Mouse (Mus musculus): ENCODE results near the gene Setdb2. TPM values are rescaled to one million over a fixed set of nuclear protein-coding genes. Genes with fewer than 3 reads are reported as not detected.
A peak's percentile ranks its signal among the peaks of the same experiment; 100 is the strongest.

The Setdb2 gene
- 2.9 TPM for polyA plus RNA-seq (2012; fragmentation: generic; extraction: Trizol)
- long read RNA-seq, experiment 1, partial matches to known transcripts = 1 of 6 reads
- long read RNA-seq, experiment 1, other reads (novel, unspliced or antisense) = 1 of 6 reads
- long read RNA-seq, experiment 2, transcript Setdb2-205 (14 exons, 2,995 nt) = major isoform, 40 of 62 reads
- long read RNA-seq, experiment 2, partial matches to known transcripts = 4 of 62 reads
- long read RNA-seq, experiment 2, other reads (novel, unspliced or antisense) = 17 of 62 reads

GRCm38 (mm10) chr14:59440558-59441471, at the start of gene Setdb2, which contains the start of gene Cab39l:
Gene Setdb2, minus strand, starts transcription at chr14:59440884.
Gene Cab39l, plus strand, starts transcription at chr14:59440972.
- peak within 1 kb of the TSS; percentile 72 for H3K4me3 ChIP-seq (ENCODE audit: insufficient read depth, poor library complexity, severe bottlenecking)
- H3ac ChIP-seq (ENCODE audit: control insufficient read depth, insufficient read length, low read depth) = peak within 1 kb of the TSS; percentile 79
- H3K79me2 ChIP-seq (ENCODE audit: control insufficient read depth, insufficient read depth) = peaks cover 43% of the 10 kb centered on the region
- H3K36me3 ChIP-seq (ENCODE audit: control insufficient read depth, insufficient read depth) = peaks cover 10% of the 10 kb centered on the region
- no peaks in the 10 kb centered on the region for H3K27me3 ChIP-seq (ENCODE audit: control insufficient read depth, insufficient read depth, insufficient read length)
- peaks cover 26% of the 10 kb centered on the region for H3K79me3 ChIP-seq (ENCODE audit: low read depth)
- TF ChIP-seq CTCF (IDR thresholded peaks at IDR 0.05; ENCODE audit: control insufficient read depth, insufficient read depth, insufficient read length) (no peak), CEBPB (IDR thresholded peaks at IDR 0.05; ENCODE audit: low read depth) (no peak), MYOG (IDR thresholded peaks at IDR 0.05; ENCODE audit: control insufficient read depth, extremely low read depth, insufficient read length) (no peak), MYOD1 (IDR thresholded peaks at IDR 0.05; ENCODE audit: control insufficient read depth, insufficient read length, low read depth) (no peak), MAX (IDR thresholded peaks at IDR 0.05) (no peak), USF1 (IDR thresholded peaks at IDR 0.05; ENCODE audit: low read depth) (no peak), FOSL1 (IDR thresholded peaks at IDR 0.05; ENCODE audit: insufficient read depth, low read length, poor library complexity, severe bottlenecking) (no peak)

- no peak overlapping the region for H3ac ChIP-seq (ENCODE audit: control insufficient read depth, insufficient read length, low read depth)
- H3K27me3 ChIP-seq (ENCODE audit: control insufficient read depth, insufficient read depth, insufficient read length) = no peaks in the 10 kb centered on the region
- no peaks in the 10 kb centered on the region for H3K79me2 ChIP-seq (ENCODE audit: control insufficient read depth, insufficient read depth)
- no peaks in the 10 kb centered on the region for H3K36me3 ChIP-seq (ENCODE audit: control insufficient read depth, insufficient read depth)
- no peaks in the 10 kb centered on the region for H3K79me3 ChIP-seq (ENCODE audit: low read depth)
- TF ChIP-seq CTCF (IDR thresholded peaks at IDR 0.05; ENCODE audit: control insufficient read depth, insufficient read depth, insufficient read length) = no peak
- no peak overlapping the region for H3K4me3 ChIP-seq (ENCODE audit: insufficient read depth, poor library complexity, severe bottlenecking)
Observed at GRCm38 (mm10) chr14:59485247-59485810, 44.6 kb upstream of the Setdb2 start.

GRCm38 (mm10) chr14:59478699-59479098, 38.0 kb upstream of the Setdb2 start:
- no peak overlapping the region for H3K4me3 ChIP-seq (ENCODE audit: insufficient read depth, poor library complexity, severe bottlenecking)
- H3K27me3 ChIP-seq (ENCODE audit: control insufficient read depth, insufficient read depth, insufficient read length) = no peaks in the 10 kb centered on the region
- H3ac ChIP-seq (ENCODE audit: control insufficient read depth, insufficient read length, low read depth) = no peak overlapping the region
- no peaks in the 10 kb centered on the region for H3K79me3 ChIP-seq (ENCODE audit: low read depth)
- TF ChIP-seq CTCF (IDR thresholded peaks at IDR 0.05; ENCODE audit: control insufficient read depth, insufficient read depth, insufficient read length) (no peak), MYOG (IDR thresholded peaks at IDR 0.05; ENCODE audit: control insufficient read depth, extremely low read depth, insufficient read length) (no peak), USF1 (IDR thresholded peaks at IDR 0.05; ENCODE audit: low read depth) (no peak), MYOD1 (IDR thresholded peaks at IDR 0.05; ENCODE audit: control insufficient read depth, insufficient read length, low read depth) (no peak), MAX (IDR thresholded peaks at IDR 0.05) (no peak), CEBPB (IDR thresholded peaks at IDR 0.05; ENCODE audit: low read depth) (no peak), FOSL1 (IDR thresholded peaks at IDR 0.05; ENCODE audit: insufficient read depth, low read length, poor library complexity, severe bottlenecking) (no peak)
- no peaks in the 10 kb centered on the region for H3K36me3 ChIP-seq (ENCODE audit: control insufficient read depth, insufficient read depth)
- H3K79me2 ChIP-seq (ENCODE audit: control insufficient read depth, insufficient read depth) = no peaks in the 10 kb centered on the region

- TF ChIP-seq MYOG (IDR thresholded peaks at IDR 0.05; ENCODE audit: control insufficient read depth, extremely low read depth, insufficient read length) (no peak), FOSL1 (IDR thresholded peaks at IDR 0.05; ENCODE audit: insufficient read depth, low read length, poor library complexity, severe bottlenecking) (no peak), MYOD1 (IDR thresholded peaks at IDR 0.05; ENCODE audit: control insufficient read depth, insufficient read length, low read depth) (no peak), CTCF (IDR thresholded peaks at IDR 0.05; ENCODE audit: control insufficient read depth, insufficient read depth, insufficient read length) (no peak), USF1 (IDR thresholded peaks at IDR 0.05; ENCODE audit: low read depth) (no peak), MAX (IDR thresholded peaks at IDR 0.05) (no peak), CEBPB (IDR thresholded peaks at IDR 0.05; ENCODE audit: low read depth) (no peak)
- H3K27me3 ChIP-seq (ENCODE audit: control insufficient read depth, insufficient read depth, insufficient read length) = no peaks in the 10 kb centered on the region
- no peaks in the 10 kb centered on the region for H3K79me2 ChIP-seq (ENCODE audit: control insufficient read depth, insufficient read depth)
- no peaks in the 10 kb centered on the region for H3K79me3 ChIP-seq (ENCODE audit: low read depth)
- no peak overlapping the region for H3ac ChIP-seq (ENCODE audit: control insufficient read depth, insufficient read length, low read depth)
- H3K36me3 ChIP-seq (ENCODE audit: control insufficient read depth, insufficient read depth) = no peaks in the 10 kb centered on the region
- H3K4me3 ChIP-seq (ENCODE audit: insufficient read depth, poor library complexity, severe bottlenecking) = no peak overlapping the region
Observed at GRCm38 (mm10) chr14:59470781-59471180, 30.1 kb upstream of the Setdb2 start.

- TF ChIP-seq MYOG (IDR thresholded peaks at IDR 0.05; ENCODE audit: control insufficient read depth, extremely low read depth, insufficient read length) = no peak
- TF ChIP-seq MAX (IDR thresholded peaks at IDR 0.05) = no peak
- no peak for TF ChIP-seq CEBPB (IDR thresholded peaks at IDR 0.05; ENCODE audit: low read depth)
- TF ChIP-seq MYOD1 (IDR thresholded peaks at IDR 0.05; ENCODE audit: control insufficient read depth, insufficient read length, low read depth) = no peak
- no peak for TF ChIP-seq CTCF (IDR thresholded peaks at IDR 0.05; ENCODE audit: control insufficient read depth, insufficient read depth, insufficient read length)
- no peak for TF ChIP-seq FOSL1 (IDR thresholded peaks at IDR 0.05; ENCODE audit: insufficient read depth, low read length, poor library complexity, severe bottlenecking)
- TF ChIP-seq USF1 (IDR thresholded peaks at IDR 0.05; ENCODE audit: low read depth) = no peak
- H3K36me3 ChIP-seq (ENCODE audit: control insufficient read depth, insufficient read depth) = peaks cover 4% of the 10 kb centered on the region
- H3K27me3 ChIP-seq (ENCODE audit: control insufficient read depth, insufficient read depth, insufficient read length) = no peaks in the 10 kb centered on the region
- H3K79me2 ChIP-seq (ENCODE audit: control insufficient read depth, insufficient read depth) = no peaks in the 10 kb centered on the region
- H3ac ChIP-seq (ENCODE audit: control insufficient read depth, insufficient read length, low read depth) = no peak overlapping the region
- H3K79me3 ChIP-seq (ENCODE audit: low read depth) = no peaks in the 10 kb centered on the region
- H3K4me3 ChIP-seq (ENCODE audit: insufficient read depth, poor library complexity, severe bottlenecking) = no peak overlapping the region
Observed at GRCm38 (mm10) chr14:59467798-59468197, 27.1 kb upstream of the Setdb2 start.

Measured in C2C12 (cell line).